Mouse (Mus musculus): Measurements from ENCODE around the gene Fkbp1a. TPM values are rescaled to one million over a fixed set of nuclear protein-coding genes. Genes with fewer than 3 reads are reported as not detected.

Gene Fkbp1a
- total and polyA plus RNA-seq, 2 experiments from 2014 or later: 67.3 to 727 TPM

DNA sequence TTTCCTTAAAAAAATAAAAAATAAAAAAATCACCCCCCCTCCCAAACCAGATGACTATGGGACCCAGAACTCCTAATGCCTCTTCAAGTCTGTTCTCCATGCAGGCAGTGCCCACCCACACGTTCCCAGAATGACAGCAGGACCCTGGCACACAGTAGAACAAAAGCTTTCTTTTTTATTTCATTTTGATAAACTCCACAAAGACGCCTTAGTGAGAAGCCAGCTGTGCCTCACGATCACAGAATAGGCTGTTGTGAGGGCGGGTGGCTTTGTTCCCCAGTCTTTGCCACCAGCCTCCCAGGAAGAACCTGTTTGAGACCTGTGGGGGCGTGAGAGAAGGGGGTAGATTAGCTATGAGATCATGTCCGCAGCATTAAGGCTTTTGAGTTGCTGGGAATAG, 2.4 kb downstream of the Fkbp1a start:
- Histone ChIP-seq H3K27me3 (ENCODE audit: insufficient read depth, low read length) (no peaks in the 10 kb centered on the region), H3K4me2 (ENCODE audit: low read depth) (peak overlapping the region; percentile 79; the same call in 1 of the 2 replicates), H3K4me3 (ENCODE audit: low read depth, low read length) (no peak overlapping the region), H3K9ac (no peak overlapping the region), H3K27ac (ENCODE audit: low read depth, low read length) (no peak overlapping the region), H3K4me1 (ENCODE audit: insufficient read depth) (peaks cover 25% of the 10 kb centered on the region), H3K9me3 (ENCODE audit: low read length) (no peaks in the 10 kb centered on the region), H3K36me3 (ENCODE audit: insufficient read depth) (peaks cover 18% of the 10 kb centered on the region)
- no peak for TF ChIP-seq CTCF (IDR thresholded peaks at IDR 0.05; ENCODE audit: low read depth)
- no peak for DNase-seq
- ATAC-seq: no peak
- 40% methylated on average over 6 of the region's 6 CpGs for WGBS

DNA sequence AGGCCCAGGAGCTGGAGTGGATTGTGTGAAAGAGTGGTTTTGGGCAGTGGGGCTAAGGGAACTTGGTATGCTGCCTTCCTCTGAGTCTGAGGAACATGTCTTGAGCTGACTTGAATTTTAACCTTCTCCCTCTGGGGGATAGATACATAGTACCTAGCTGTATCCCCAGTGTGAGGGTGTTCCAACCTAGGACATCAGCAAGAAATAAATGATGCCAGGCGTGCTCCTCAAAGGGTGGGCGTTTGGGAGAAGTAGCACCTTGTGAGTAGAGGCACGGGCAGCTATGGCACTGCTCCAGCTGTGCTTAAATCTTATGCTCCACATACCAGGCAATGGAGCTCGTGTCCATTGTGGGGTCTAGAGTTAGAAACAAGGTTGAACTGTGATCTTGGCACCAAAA, 4.3 kb downstream of the Fkbp1a start:
- no peak for ATAC-seq
- Histone ChIP-seq H3K4me1 (ENCODE audit: insufficient read depth) (peaks cover 22% of the 10 kb centered on the region), H3K27ac (ENCODE audit: low read depth, low read length) (no peak overlapping the region), H3K27me3 (ENCODE audit: insufficient read depth, low read length) (no peaks in the 10 kb centered on the region), H3K4me2 (ENCODE audit: low read depth) (no peak overlapping the region), H3K4me3 (ENCODE audit: low read depth, low read length) (no peak overlapping the region), H3K9me3 (ENCODE audit: low read length) (no peaks in the 10 kb centered on the region), H3K36me3 (ENCODE audit: insufficient read depth) (peaks cover 31% of the 10 kb centered on the region), H3K9ac (no peak overlapping the region)
- 96% methylated on average over 4 of the region's 4 CpGs for WGBS
- no peak for TF ChIP-seq CTCF (IDR thresholded peaks at IDR 0.05; ENCODE audit: low read depth)
- DNase-seq: no peak

DNA sequence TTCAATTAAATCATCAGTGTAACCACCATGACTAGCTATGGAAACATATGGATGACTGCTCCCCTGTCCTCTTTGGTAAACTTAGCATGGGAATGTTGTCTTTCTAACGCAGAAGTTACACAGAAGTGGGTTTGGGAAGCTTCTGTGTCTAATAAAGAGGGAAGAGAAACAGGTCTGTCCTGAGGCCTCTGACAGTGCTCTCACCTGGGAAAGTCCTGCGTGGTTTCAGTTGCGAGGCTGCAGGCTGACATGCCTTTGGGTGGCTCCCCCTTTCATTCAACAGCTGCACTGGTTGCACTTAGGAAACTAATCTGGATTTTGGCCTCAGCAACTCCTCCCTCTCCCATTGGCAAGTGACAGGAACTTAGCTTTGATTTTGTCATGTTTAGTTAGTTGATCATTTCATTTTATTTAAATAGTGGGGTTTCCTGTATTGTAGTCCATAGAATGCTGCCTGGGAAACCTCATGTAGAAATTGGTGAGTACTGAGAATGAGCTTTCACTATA, 7.4 kb downstream of the Fkbp1a start:
- no peak overlapping the region for H3K9ac ChIP-seq
- no peak for TF ChIP-seq CTCF (IDR thresholded peaks at IDR 0.05; ENCODE audit: low read depth)
- 93% methylated on average over 3 of the region's 3 CpGs for WGBS
- H3K4me2 ChIP-seq (ENCODE audit: low read depth): no peak overlapping the region
- no peaks in the 10 kb centered on the region for H3K9me3 ChIP-seq (ENCODE audit: low read length)
- DNase-seq: no peak
- H3K27me3 ChIP-seq (ENCODE audit: insufficient read depth, low read length): no peaks in the 10 kb centered on the region
- no peak overlapping the region for H3K4me3 ChIP-seq (ENCODE audit: low read depth, low read length)
- no peak for ATAC-seq
- peaks cover 47% of the 10 kb centered on the region for H3K36me3 ChIP-seq (ENCODE audit: insufficient read depth)
- H3K4me1 ChIP-seq (ENCODE audit: insufficient read depth): peaks cover 4% of the 10 kb centered on the region; the same call in 1 of the 2 replicates
- H3K27ac ChIP-seq (ENCODE audit: low read depth, low read length): no peak overlapping the region

DNA sequence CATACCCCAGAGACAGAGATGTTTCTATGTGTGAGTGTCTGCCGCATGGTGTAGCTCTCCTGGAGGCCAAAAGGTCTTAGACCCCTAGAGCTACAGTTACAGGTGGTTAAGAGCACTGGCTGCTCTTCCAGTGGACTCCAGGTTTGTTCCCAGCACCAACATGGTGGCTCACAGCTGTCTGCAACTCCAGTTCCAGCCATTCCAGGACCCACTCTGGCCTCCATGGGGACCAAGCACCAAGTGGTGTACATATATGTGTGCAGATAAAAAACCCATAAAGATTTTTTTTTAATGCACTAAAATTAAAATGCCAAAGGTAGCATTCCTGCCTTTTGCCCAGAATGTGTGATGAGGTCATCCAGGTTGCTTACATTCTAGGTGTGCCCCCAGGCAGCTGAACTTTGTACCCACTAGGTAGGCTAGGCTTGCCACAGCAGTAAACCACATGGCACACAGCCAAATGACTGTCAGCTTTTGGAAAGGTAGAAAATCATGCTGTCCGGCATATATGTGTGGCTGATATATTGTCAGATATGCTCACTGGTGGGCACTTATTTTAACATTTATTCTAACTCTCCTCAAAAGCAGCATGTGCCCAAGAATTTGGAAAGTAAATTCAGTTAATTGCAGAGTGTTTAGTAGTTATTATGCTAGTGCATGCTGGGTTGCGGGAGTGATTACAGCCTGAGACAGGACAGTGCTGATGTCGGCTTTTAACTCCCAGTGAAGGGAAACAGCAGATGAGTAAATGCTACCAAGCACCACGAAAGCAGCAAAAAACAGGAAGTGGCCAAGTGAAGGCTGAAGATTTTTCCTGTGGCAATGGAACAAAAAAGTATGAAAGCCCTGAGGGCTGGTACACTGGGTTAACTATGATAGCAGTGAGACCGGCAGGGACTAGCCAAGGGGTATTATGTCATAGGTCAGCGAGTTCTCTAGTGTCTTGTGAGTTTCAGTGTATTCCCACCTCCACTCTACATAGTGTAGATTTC, 20.9 kb downstream of the Fkbp1a start:
- DNase-seq: no peak
- peaks cover 54% of the 10 kb centered on the region for H3K36me3 ChIP-seq (ENCODE audit: insufficient read depth)

DNA sequence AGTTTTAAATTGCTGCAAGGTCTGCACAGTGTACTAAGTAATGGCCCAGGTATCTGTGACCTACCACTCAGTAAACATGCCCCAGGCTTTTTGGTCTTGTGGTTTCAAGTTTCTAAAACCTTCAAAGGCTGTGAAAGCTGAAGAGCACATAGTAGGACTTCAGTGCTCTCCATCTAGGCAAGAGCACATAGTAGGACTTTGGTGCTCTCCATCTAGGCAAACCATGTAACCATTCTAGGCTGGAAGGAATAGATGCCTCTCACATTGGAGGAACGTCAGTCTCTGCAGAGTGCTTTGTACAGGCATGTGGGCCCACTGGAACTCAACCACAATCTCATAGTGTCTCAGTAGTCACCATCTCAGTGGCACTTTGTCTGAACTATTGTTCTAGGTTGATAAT, 21.7 kb downstream of the Fkbp1a start:
- no peak overlapping the region for H3K4me2 ChIP-seq (ENCODE audit: low read depth)
- H3K4me3 ChIP-seq (ENCODE audit: low read depth, low read length): no peak overlapping the region
- H3K9ac ChIP-seq: no peak overlapping the region
- peaks cover 47% of the 10 kb centered on the region for H3K36me3 ChIP-seq (ENCODE audit: insufficient read depth)
- no peaks in the 10 kb centered on the region for H3K4me1 ChIP-seq (ENCODE audit: insufficient read depth)
- 88% methylated on average over 1 of the region's 1 CpGs for WGBS
- H3K27ac ChIP-seq (ENCODE audit: low read depth, low read length): no peak overlapping the region
- no peaks in the 10 kb centered on the region for H3K9me3 ChIP-seq (ENCODE audit: low read length)
- no peak for DNase-seq
- ATAC-seq: no peak
- no peak for TF ChIP-seq CTCF (IDR thresholded peaks at IDR 0.05; ENCODE audit: low read depth)
- H3K27me3 ChIP-seq (ENCODE audit: insufficient read depth, low read length): no peaks in the 10 kb centered on the region

More for the DNA sequence above, 20.9 kb downstream of the Fkbp1a start:
- Histone ChIP-seq H3K9ac (no peak overlapping the region), H3K27ac (ENCODE audit: low read depth, low read length) (no peak overlapping the region), H3K4me3 (ENCODE audit: low read depth, low read length) (no peak overlapping the region), H3K4me1 (ENCODE audit: insufficient read depth) (no peaks in the 10 kb centered on the region), H3K27me3 (ENCODE audit: insufficient read depth, low read length) (no peaks in the 10 kb centered on the region), H3K4me2 (ENCODE audit: low read depth) (no peak overlapping the region), H3K9me3 (ENCODE audit: low read length) (no peaks in the 10 kb centered on the region)
- WGBS: 80% methylated on average over 7 of the region's 7 CpGs
- TF ChIP-seq CTCF (IDR thresholded peaks at IDR 0.05; ENCODE audit: low read depth): no peak
- ATAC-seq: no peak

DNA sequence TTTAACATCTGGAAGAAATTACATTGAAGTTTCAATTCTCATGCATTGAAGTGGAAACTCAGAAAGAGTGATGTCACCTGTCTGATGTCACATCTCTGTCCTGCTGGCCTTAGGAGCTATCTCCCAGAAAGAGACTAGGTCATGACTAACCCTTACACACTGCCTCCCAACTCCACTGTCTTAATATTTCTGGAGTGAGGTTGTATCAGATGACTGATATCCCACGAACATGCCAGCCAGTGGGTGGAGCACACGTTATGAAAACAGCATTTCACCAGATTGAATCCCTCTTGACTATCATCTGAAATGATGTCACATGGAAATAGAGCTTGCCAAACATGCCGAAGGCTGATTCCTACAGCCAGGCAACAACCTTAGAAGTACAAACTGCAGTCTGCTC, 22.7 kb downstream of the Fkbp1a start:
- no peaks in the 10 kb centered on the region for H3K9me3 ChIP-seq (ENCODE audit: low read length)
- DNase-seq: no peak
- no peak for TF ChIP-seq CTCF (IDR thresholded peaks at IDR 0.05; ENCODE audit: low read depth)
- H3K4me3 ChIP-seq (ENCODE audit: low read depth, low read length): no peak overlapping the region
- no peaks in the 10 kb centered on the region for H3K4me1 ChIP-seq (ENCODE audit: insufficient read depth)
- no peak overlapping the region for H3K4me2 ChIP-seq (ENCODE audit: low read depth)
- no peak overlapping the region for H3K27ac ChIP-seq (ENCODE audit: low read depth, low read length)
- no peaks in the 10 kb centered on the region for H3K27me3 ChIP-seq (ENCODE audit: insufficient read depth, low read length)
- WGBS: 65% methylated on average over 3 of the region's 3 CpGs
- 0 out of 2 replicates have a peak, but pooled peaks have one; percentile 40 for ATAC-seq
- H3K36me3 ChIP-seq (ENCODE audit: insufficient read depth): peaks cover 37% of the 10 kb centered on the region
- no peak overlapping the region for H3K9ac ChIP-seq

- H3K4me3 ChIP-seq (ENCODE audit: low read depth, low read length): no peak overlapping the region
- ATAC-seq (no peak), DNase-seq (no peak)
- H3K27me3 ChIP-seq (ENCODE audit: insufficient read depth, low read length): no peaks in the 10 kb centered on the region
- no peak overlapping the region for H3K4me2 ChIP-seq (ENCODE audit: low read depth)
- H3K27ac ChIP-seq (ENCODE audit: low read depth, low read length): no peak overlapping the region
- H3K9me3 ChIP-seq (ENCODE audit: low read length): no peaks in the 10 kb centered on the region
- 85% methylated on average over 6 of the region's 6 CpGs for WGBS
- no peak for TF ChIP-seq CTCF (IDR thresholded peaks at IDR 0.05; ENCODE audit: low read depth)
- H3K9ac ChIP-seq: no peak overlapping the region
- no peaks in the 10 kb centered on the region for H3K4me1 ChIP-seq (ENCODE audit: insufficient read depth)
- H3K36me3 ChIP-seq (ENCODE audit: insufficient read depth): peaks cover 21% of the 10 kb centered on the region
Observed at GRCm38 (mm10) chr2:151566856-151567255, 24.6 kb downstream of the Fkbp1a start.
